Mouse (Mus musculus) midbrain, embryonic 12.5 days (tissue): Measurements from ENCODE around the gene Sema6b. TPM values are rescaled to one million over a fixed set of nuclear protein-coding genes. Genes with fewer than 3 reads are reported as not detected.
A peak's percentile ranks its signal among the peaks of the same experiment; 100 is the strongest.
"Not testable (repeated sequence)": the region's sequence is repeated elsewhere in the genome, so short reads cannot be mapped to it uniquely, and the experiment has no call there.

ENCODE experiments used
- ATAC-seq: fragments of 200-750 bp; cut with Nextera tagmentation; 2 replicates; pipeline ENCODE4 v1.8.0; 2017; ENCODE audit warnings: low read depth, moderate TSS enrichment, moderate library complexity; ENCODE audit not compliant: low FRiP score
- H3K27ac ChIP-seq: fragments of 300-500 bp; sonication (generic); replicated peaks from 2 replicates; pipeline ENCODE4 v1.5.1; 2016; ENCODE audit warnings: mild to moderate bottlenecking
- H3K27me3 ChIP-seq: fragments of 300-500 bp; sonication (generic); 2 replicates; pipeline ENCODE4 v1.6.1; 2016; ENCODE audit warnings: mild to moderate bottlenecking
- H3K36me3 ChIP-seq: fragments of 300-500 bp; sonication (generic); 2 replicates; pipeline ENCODE4 v1.6.1; 2016
- H3K4me1 ChIP-seq: fragments of 300-500 bp; sonication (generic); 2 replicates; pipeline ENCODE4 v1.6.1; 2016
- H3K4me2 ChIP-seq: fragments of 300-500 bp; sonication (generic); replicated peaks from 2 replicates; pipeline ENCODE4 v1.6.1; 2016; ENCODE audit warnings: mild to moderate bottlenecking, moderate library complexity
- H3K4me3 ChIP-seq: fragments of 300-500 bp; sonication (generic); 2 replicates; pipeline ENCODE4 v1.5.1; 2016; ENCODE audit warnings: mild to moderate bottlenecking
- H3K9ac ChIP-seq: fragments of 300-500 bp; sonication (generic); replicated peaks from 2 replicates; pipeline ENCODE4 v1.6.1; 2016; ENCODE audit warnings: mild to moderate bottlenecking, moderate library complexity
- H3K9me3 ChIP-seq: fragments of 300-500 bp; sonication (generic); 2 replicates; pipeline ENCODE4 v1.6.1; 2016; ENCODE audit warnings: mild to moderate bottlenecking
- WGBS: fragments of 180-500 bp; shearing (Covaris S2); methylation state at CpG from one replicate; pipeline ENCODE4 v1.1.7; 2016; 5-methylcytosine and 5-hydroxymethylcytosine counted together
- polyA plus RNA-seq: library from polyadenylated mRNA; unstranded; fragments of >200 nt; fragmentation: Nextera tagmentation; extraction: Ambion mirVana; gene quantifications from 2 replicates; pipeline ENCODE4 v1.2.1, GENCODE M21; 2016

The Sema6b gene
- polyA plus RNA-seq, 1 experiment from 2014 or later: 6.5 TPM

DNA sequence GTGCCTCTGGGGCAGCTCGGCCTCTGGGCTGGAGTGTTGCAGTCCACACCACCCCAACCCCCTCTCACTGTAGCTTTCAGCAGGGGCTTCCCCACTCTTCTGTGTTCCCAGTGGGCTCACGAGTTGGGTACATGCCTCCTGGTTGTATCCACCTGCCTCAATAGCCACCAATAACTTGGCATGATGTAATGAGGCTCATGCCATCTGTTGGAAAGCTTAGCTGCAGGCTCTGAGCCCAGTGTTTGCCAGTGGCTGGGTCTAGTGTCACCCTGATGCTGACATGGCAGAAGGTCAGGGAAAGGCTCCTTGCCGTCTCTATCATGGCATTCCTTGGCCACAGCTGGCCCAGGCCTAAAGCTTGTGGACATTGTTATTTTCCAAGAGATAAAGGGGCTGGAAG lies 39.3 kb downstream of the Sema6b start:
- no peak for ATAC-seq
- H3K27ac ChIP-seq: no peak overlapping the region
- H3K4me1 ChIP-seq: no peaks in the 10 kb centered on the region
- peaks cover 82% of the 10 kb centered on the region for H3K36me3 ChIP-seq
- H3K9ac ChIP-seq: no peak overlapping the region
- 94% methylated on average over 3 of the region's 3 CpGs for WGBS
- H3K4me3 ChIP-seq: no peak overlapping the region
- no peaks in the 10 kb centered on the region for H3K9me3 ChIP-seq
- no peaks in the 10 kb centered on the region for H3K27me3 ChIP-seq
- no peak overlapping the region for H3K4me2 ChIP-seq

DNA sequence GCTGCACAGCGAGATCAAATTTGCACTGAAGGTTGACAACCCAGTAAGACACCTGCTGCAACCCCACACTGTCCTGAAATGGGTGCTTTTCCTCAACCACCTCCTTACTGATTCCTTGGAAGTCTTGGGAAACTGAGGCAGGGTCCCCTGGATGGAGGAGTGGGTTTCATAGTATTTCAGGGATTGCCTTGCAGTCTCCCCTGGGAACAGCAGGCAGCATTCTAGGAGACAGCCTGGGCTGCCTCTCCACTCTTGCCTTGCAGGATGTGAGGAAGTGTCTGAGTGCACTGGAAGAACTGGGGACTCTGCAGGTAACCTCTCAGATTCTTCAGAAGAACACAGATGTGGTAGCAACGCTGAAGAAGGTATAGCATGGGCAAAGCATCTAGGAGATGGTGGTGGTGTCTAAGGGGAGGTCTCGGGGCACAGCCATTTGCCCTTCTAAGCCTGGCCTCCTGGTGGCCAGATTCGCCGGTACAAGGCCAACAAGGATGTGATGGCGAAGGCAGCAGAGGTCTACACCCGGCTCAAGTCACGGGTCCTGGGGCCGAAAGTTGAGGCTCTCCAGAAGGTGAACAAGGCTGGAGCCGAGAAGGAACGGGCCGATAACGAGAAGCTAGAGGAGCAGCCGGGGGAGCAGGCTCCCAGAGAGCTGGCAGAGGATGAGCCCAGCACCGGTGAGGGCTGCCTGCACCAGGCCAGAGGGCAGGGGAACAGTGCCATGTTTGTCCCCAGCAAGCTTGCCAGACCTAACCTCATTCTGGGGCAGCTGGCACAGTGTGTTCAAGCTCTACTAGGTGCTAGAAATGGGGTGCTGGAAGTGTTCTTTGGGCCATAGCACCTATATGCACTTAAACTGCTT lies 41.2 kb downstream of the Sema6b start:
- Histone ChIP-seq H3K4me2 (no peak overlapping the region), H3K27ac (no peak overlapping the region), H3K4me3 (no peak overlapping the region), H3K27me3 (no peaks in the 10 kb centered on the region), H3K4me1 (no peaks in the 10 kb centered on the region), H3K9me3 (no peaks in the 10 kb centered on the region), H3K36me3 (peaks cover 87% of the 10 kb centered on the region), H3K9ac (no peak overlapping the region)
- ATAC-seq: no peak
- 89% methylated on average over 15 of the region's 15 CpGs for WGBS

DNA sequence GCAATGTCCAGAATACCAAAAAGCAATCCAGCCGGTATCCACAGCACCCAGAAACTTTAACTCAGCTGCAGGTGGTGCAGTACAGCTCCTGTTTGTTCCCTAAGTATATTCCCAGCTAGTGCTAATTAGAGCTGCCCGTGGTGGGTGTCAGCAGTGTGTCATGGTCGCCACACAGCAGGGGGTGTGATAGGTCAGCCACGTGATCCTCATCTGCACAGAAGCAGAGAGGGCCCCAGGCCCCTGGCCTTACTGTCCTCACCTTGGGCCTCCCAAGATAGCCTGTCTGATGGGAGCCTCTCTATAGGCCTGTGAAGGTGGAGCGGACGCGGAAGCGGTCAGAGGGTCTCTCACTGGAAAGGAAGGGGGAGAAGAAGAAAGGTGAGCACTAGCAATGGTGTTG lies 42.0 kb downstream of the Sema6b start:
- Histone ChIP-seq H3K27ac (no peak overlapping the region), H3K9me3 (no peaks in the 10 kb centered on the region), H3K36me3 (peaks cover 86% of the 10 kb centered on the region), H3K9ac (no peak overlapping the region), H3K4me3 (no peak overlapping the region), H3K4me1 (no peaks in the 10 kb centered on the region), H3K4me2 (no peak overlapping the region), H3K27me3 (no peaks in the 10 kb centered on the region)
- ATAC-seq: no peak
- WGBS: 90% methylated on average over 8 of the region's 8 CpGs

DNA sequence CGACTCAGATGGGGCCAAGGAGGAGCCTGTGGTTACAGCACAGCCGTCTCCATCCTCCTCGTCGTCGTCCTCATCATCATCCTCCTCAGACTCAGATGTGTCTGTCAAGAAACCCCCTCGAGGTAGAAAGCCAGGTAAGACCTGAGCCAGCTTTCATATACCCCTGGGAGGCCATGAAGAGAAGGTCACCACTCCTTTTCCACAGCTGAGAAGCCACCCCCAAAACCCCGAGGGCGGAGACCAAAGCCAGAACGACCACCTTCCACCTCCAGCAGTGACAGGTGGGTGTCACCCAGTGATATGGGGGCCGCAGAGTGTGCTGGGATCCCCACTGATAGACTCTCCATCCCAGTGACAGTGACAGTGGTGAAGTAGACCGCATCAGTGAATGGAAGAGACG lies 43.3 kb downstream of the Sema6b start:
- Histone ChIP-seq H3K27ac (no peak overlapping the region), H3K4me1 (no peaks in the 10 kb centered on the region), H3K4me3 (no peak overlapping the region), H3K4me2 (no peak overlapping the region), H3K27me3 (no peaks in the 10 kb centered on the region), H3K9ac (no peak overlapping the region), H3K36me3 (peaks cover 80% of the 10 kb centered on the region), H3K9me3 (no peaks in the 10 kb centered on the region)
- WGBS: 91% methylated on average over 12 of the region's 12 CpGs
- no peak for ATAC-seq

DNA sequence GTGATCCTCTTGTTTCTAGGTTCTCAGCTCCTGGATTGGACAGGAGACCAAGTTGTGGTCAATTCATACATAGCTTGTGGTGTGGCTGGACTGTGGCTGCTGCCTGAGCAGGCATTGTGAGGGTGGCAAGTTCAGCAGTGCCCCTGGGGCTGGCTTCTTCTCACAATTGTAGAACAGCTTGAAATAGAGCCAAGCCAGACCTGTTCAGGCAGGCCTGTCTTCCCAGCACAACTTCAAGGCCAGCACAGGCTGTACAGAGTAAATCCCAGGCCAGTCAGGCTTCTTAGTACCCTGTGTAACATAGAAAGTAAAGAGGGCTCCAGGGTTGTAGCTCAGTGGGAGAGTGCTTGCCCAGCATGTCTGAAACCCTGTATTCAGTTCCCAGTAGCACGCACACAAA lies 47.3 kb downstream of the Sema6b start:
- no peak overlapping the region for H3K4me2 ChIP-seq
- H3K36me3 ChIP-seq: peaks cover 66% of the 10 kb centered on the region
- no peak overlapping the region for H3K9ac ChIP-seq
- H3K4me3 ChIP-seq: no peak overlapping the region
- 100% methylated on average over 1 of the region's 1 CpGs for WGBS
- H3K4me1 ChIP-seq: no peaks in the 10 kb centered on the region
- H3K27me3 ChIP-seq: no peaks in the 10 kb centered on the region
- H3K9me3 ChIP-seq: no peaks in the 10 kb centered on the region
- H3K27ac ChIP-seq: no peak overlapping the region
- no peak for ATAC-seq

DNA sequence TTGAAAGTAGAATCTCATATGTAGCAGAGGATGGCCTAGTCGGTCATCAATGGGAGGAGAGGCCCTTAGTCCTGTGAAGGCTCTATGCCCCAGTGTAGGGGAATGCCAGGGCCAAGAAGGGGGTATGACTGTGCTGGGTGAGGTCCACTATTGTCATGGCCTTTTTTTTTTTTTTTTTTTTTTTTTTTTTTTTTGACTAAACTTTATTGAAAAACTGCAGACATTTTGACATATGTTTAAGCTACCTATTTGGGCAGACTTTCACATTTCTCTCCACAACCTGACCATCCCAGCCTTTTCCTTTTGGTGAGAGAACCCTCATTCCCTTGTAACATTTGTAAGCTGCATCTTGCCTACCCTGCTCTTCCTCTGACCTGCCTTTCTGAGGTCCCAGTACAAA lies 47.8 kb downstream of the Sema6b start:
- 92% methylated on average over 1 of the region's 1 CpGs for WGBS
- peaks cover 63% of the 10 kb centered on the region for H3K36me3 ChIP-seq
- H3K4me1 ChIP-seq: no peaks in the 10 kb centered on the region
- H3K9me3 ChIP-seq: no peaks in the 10 kb centered on the region
- no peak overlapping the region for H3K27ac ChIP-seq
- no peak overlapping the region for H3K4me3 ChIP-seq
- H3K4me2 ChIP-seq: no peak overlapping the region
- H3K27me3 ChIP-seq: no peaks in the 10 kb centered on the region
- H3K9ac ChIP-seq: no peak overlapping the region
- ATAC-seq: no peak

DNA sequence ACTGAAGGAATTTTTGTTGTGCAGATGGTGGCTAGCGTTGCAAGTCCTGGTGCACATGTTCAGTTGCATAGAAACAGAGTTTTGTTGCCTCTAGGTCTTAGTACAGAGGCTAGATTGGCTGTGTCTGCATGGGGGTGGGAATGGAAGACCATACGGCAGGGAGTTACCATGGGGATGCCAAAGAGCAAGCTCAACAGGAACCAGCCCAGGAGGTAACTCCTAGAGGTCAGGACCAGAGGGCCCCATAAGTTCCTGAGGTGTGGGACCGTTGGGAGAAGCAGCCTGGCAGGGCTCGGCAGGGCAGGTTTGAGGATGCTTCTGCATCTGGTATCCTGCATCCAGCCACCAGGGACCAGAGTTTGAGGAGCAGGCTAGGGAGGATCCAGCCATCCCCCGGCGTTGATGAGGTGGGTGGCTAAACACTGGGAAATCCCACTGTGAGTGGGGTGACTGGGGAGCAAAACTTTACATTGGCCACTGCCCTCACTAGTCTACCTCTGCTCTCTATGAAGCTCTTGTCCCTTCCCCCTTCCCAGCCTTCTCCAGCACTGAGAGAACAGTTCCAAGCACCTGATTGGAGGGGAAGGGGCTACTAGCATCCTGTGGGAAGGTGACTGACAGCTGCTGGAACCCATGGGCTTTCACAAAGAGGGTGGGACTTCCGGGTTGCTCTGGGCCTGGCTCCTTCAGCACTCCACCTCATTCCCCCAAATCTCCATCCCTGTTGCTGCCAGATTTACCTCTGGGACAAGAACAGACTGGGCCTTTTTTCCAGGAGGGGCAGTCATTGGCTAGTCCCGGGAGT lies 59.2 kb downstream of the Sema6b start:
- H3K4me1 ChIP-seq: peaks cover 31% of the 10 kb centered on the region
- H3K9ac ChIP-seq: peak overlapping the region; percentile 98
- H3K9me3 ChIP-seq: no peaks in the 10 kb centered on the region
- H3K4me3 ChIP-seq: peak overlapping the region; percentile 94
- peak; percentile 47 for ATAC-seq
- WGBS: 8% methylated on average over 8 of the region's 8 CpGs
- peak overlapping the region; percentile 99 for H3K4me2 ChIP-seq
- H3K27me3 ChIP-seq: no peaks in the 10 kb centered on the region
- H3K36me3 ChIP-seq: peaks cover 22% of the 10 kb centered on the region
- H3K27ac ChIP-seq: peak overlapping the region; percentile 65

DNA sequence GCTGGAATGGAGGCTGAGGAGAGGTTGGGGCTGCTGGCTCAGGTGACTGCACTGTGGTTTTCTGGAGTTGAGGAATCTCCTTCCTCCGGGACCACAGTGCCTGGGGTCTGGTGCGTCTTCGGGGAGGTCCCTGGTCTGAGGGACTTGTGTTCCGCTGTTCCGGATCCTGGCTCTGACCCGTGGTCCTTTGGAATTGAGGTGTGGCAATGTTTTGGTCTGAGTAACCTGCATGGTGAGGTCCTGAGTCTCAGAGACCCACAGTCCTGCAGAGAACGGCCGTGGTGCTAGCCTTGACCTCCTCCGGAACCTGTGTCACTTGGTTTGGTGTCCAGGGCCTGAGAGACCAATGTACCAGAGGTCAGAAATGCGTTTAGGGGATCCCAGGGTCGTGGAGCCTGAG lies 60.2 kb downstream of the Sema6b start:
- Histone ChIP-seq H3K4me3 (peak overlapping the region; percentile 94), H3K4me1 (peaks cover 37% of the 10 kb centered on the region), H3K27me3 (no peaks in the 10 kb centered on the region), H3K4me2 (peak overlapping the region; percentile 99), H3K9ac (peak overlapping the region; percentile 98), H3K27ac (peak overlapping the region; percentile 75), H3K9me3 (no peaks in the 10 kb centered on the region), H3K36me3 (peaks cover 17% of the 10 kb centered on the region)
- ATAC-seq: no peak
- 1% methylated on average over 11 of the region's 11 CpGs for WGBS

DNA sequence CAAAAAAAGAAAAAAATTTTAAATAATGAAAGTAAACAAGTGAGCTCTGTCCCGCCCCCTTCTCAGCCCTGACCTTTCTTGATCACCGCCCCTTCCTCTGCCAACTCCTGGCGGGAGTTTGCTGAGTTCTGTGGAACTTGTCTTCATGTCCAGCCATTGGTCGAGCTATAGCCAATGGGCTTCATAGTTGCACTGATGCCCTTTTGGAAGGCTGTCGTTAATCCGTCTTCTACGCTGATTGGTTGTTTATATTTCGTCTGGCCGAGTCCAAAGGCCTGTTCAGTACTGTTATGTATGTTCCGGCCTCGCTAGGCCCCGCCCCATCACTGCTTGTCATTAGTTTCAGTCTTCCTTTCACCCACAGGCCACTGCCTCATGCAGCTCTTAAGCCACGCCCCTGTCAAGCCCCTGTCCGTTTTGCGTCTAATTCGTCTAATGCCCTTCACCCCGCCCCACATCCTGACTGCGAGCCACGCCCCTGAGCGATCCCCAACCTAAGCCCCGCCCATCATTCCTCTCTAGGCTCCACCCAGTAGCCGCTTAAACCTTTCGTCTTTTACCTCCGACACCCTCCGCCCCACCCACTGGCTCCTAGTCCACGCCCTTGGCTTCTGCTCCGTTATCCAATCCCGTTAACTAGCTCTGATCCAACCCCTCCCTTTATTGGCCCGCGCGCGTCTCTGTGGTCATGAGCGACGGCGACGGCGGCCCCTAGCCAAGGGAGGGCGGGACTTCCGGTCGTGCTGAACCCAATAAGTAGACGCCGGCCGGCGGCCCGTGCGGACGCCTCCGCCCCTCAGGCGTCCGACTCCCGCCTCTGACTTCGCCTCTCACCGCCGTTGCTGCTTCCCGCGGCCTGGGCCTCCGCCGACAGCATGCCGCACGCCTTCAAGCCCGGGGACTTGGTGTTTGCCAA lies 61.0 kb downstream of the Sema6b start, which contains the start of gene Hdgfl2:
TSS of gene Hdgfl2 (plus strand) at position 755 of the 916 bp plus-strand sequence.
- Histone ChIP-seq H3K27ac (peak within 1 kb of the TSS; percentile 75), H3K36me3 (peaks cover 12% of the 10 kb centered on the region), H3K27me3 (no peaks in the 10 kb centered on the region), H3K4me3 (peak within 1 kb of the TSS; percentile 94), H3K4me1 (peaks cover 41% of the 10 kb centered on the region), H3K9me3 (no peaks in the 10 kb centered on the region), H3K4me2 (peak within 1 kb of the TSS; percentile 99), H3K9ac (peak within 1 kb of the TSS; percentile 98)
- peak; percentile 94 for ATAC-seq
- WGBS: under 1% methylated on average over 61 of the region's 61 CpGs

DNA sequence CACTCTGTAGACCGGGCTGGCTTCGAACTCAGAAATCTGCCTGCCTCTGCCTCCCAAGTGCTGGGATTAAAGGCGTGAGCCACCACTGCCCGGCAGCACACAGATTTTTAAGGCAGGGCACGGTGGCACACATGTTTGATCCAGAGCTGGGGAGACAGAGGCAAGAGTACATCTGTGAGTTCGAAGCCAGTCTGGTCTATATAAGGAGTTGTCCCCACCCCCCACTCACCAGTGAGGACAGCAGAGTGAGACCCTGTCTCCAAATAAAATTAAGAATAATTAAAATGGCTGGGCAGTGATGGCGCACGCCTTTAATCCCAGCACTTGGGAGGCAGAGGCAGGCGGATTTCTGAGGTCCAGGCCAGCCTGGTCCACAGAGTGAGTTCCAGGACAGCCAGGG lies 61.8 kb downstream of the Sema6b start:
- not testable (repeated sequence) for H3K27me3 ChIP-seq, H3K9ac ChIP-seq, H3K9me3 ChIP-seq, H3K36me3 ChIP-seq, ATAC-seq
- peak overlapping the region; percentile 94; the same call in 1 of the 2 replicates for H3K4me3 ChIP-seq
- 72% methylated on average over 9 of the region's 9 CpGs for WGBS
- peak overlapping the region; percentile 39; the same call in 1 of the 2 replicates for H3K27ac ChIP-seq
- peaks cover 46% of the 10 kb centered on the region for H3K4me1 ChIP-seq
- peak overlapping the region; percentile 99 for H3K4me2 ChIP-seq

DNA sequence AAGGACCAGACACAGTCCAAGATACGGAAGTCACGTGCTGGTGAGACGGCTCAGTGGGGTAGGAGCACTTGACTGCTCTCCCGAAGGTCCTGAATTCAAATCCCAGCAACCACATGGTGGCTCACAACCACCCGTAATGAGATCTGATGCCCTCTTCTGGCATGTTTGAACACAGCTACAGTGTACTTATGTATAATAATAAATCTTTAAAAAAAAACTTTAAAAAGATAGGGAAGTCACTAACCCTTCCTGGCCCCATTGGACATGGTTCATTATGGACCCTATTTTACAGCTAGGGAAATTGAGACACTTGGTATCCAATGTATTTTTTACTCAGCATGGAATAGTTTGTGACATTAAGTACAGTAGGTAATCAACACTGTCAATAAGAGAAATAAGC lies 62.6 kb downstream of the Sema6b start:
- no peak overlapping the region for H3K27ac ChIP-seq
- H3K4me2 ChIP-seq: no peak overlapping the region
- ATAC-seq: no peak
- H3K36me3 ChIP-seq: peaks cover 3% of the 10 kb centered on the region; the same call in 1 of the 2 replicates
- no peak overlapping the region for H3K4me3 ChIP-seq
- H3K4me1 ChIP-seq: peaks cover 45% of the 10 kb centered on the region
- 86% methylated on average over 5 of the region's 5 CpGs for WGBS
- H3K27me3 ChIP-seq: no peaks in the 10 kb centered on the region
- H3K9me3 ChIP-seq: no peaks in the 10 kb centered on the region
- H3K9ac ChIP-seq: no peak overlapping the region
